Mouse (Mus musculus) neural tube, embryonic 11.5 days (tissue): ENCODE results near the gene Smg7. TPM values are rescaled to one million over a fixed set of nuclear protein-coding genes. Genes with fewer than 3 reads are reported as not detected.

Experiments used
- ATAC-seq: fragments of 200-750 bp; cut with Nextera tagmentation; 2 replicates; pipeline ENCODE4 v1.8.0; 2017; ENCODE audit warnings: moderate number of reproducible peaks, mild to moderate bottlenecking, moderate TSS enrichment, moderate library complexity; ENCODE audit not compliant: insufficient read depth, low FRiP score, low TSS enrichment
- DNase-seq: peaks from one replicate; pipeline ENCODE4 v3.0.0-alpha.2; 2015; ENCODE audit warnings: low spot score
- H3K27ac ChIP-seq: fragments of 300-500 bp; sonication (generic); 2 replicates; pipeline ENCODE4 v1.5.1; 2014; ENCODE audit warnings: low read depth, mild to moderate bottlenecking, low read length
- H3K27me3 ChIP-seq: fragments of 300-500 bp; sonication (generic); 2 replicates; pipeline ENCODE4 v1.6.1; 2014; ENCODE audit warnings: mild to moderate bottlenecking, low read length, mixed read lengths; ENCODE audit not compliant: control insufficient read depth, insufficient read depth
- H3K36me3 ChIP-seq: fragments of 300-500 bp; sonication (generic); 2 replicates; pipeline ENCODE4 v1.6.1; 2014; ENCODE audit warnings: mild to moderate bottlenecking, low read length, moderate library complexity, mixed read lengths; ENCODE audit not compliant: control insufficient read depth, insufficient read depth
- H3K4me1 ChIP-seq: fragments of 300-500 bp; sonication (generic); 2 replicates; pipeline ENCODE4 v1.6.1; 2014; ENCODE audit warnings: low read length, mixed read lengths; ENCODE audit not compliant: control insufficient read depth, insufficient read depth
- H3K4me2 ChIP-seq: fragments of 300-500 bp; sonication (generic); 2 replicates; pipeline ENCODE4 v1.6.1; 2014; ENCODE audit warnings: low read depth, mild to moderate bottlenecking, moderate library complexity
- H3K4me3 ChIP-seq: fragments of 300-500 bp; sonication (generic); 2 replicates; pipeline ENCODE4 v1.5.1; 2014; ENCODE audit warnings: low read depth, low read length
- H3K9ac ChIP-seq: fragments of 300-500 bp; sonication (generic); 2 replicates; pipeline ENCODE4 v1.6.1; 2014; ENCODE audit warnings: mild to moderate bottlenecking, low read length
- H3K9me3 ChIP-seq: fragments of 300-500 bp; sonication (generic); 2 replicates; pipeline ENCODE4 v1.6.1; 2016; ENCODE audit warnings: low read length; ENCODE audit not compliant: control insufficient read depth
- WGBS: fragments of 180-500 bp; shearing (Covaris S2); extraction: QIAGEN DNeasy Blood & Tissue Kit; methylation state at CpG from one replicate; pipeline ENCODE4 v1.1.7; 2014; 5-methylcytosine and 5-hydroxymethylcytosine counted together
- polyA plus RNA-seq: library from polyadenylated mRNA; unstranded; fragments of >200 nt; fragmentation: Nextera tagmentation; extraction: Ambion mirVana; gene quantifications from 2 replicates; pipeline ENCODE4 v1.2.1, GENCODE M21; 2014

Smg7 gene
- polyA plus RNA-seq, 1 experiment from 2014 or later, result 53.9 TPM

GRCm38 (mm10) chr1:152846856-152847255 is 55.6 kb downstream of the Smg7 start:
- Histone ChIP-seq H3K9me3 (no peaks in the 10 kb centered on the region), H3K4me2 (no peak overlapping the region), H3K9ac (no peak overlapping the region), H3K4me3 (no peak overlapping the region), H3K4me1 (no peaks in the 10 kb centered on the region), H3K27me3 (no peaks in the 10 kb centered on the region), H3K36me3 (peaks cover 20% of the 10 kb centered on the region), H3K27ac (no peak overlapping the region)
- no peak for ATAC-seq
- no peak for DNase-seq
- WGBS, result 98% methylated on average over 2 of the region's 2 CpGs

- Histone ChIP-seq H3K9ac (no peak overlapping the region), H3K4me1 (no peaks in the 10 kb centered on the region), H3K9me3 (no peaks in the 10 kb centered on the region), H3K4me2 (no peak overlapping the region), H3K27ac (no peak overlapping the region), H3K4me3 (no peak overlapping the region), H3K27me3 (no peaks in the 10 kb centered on the region), H3K36me3 (peaks cover 20% of the 10 kb centered on the region)
- no peak for ATAC-seq
- WGBS, result 80% methylated on average over 3 of the region's 3 CpGs
- no peak for DNase-seq
These were observed 57.2 kb downstream of the Smg7 start for GRCm38 (mm10) chr1:152845211-152845730.

- no peak overlapping the region for H3K9ac ChIP-seq
- H3K4me1 ChIP-seq, result no peaks in the 10 kb centered on the region
- no peak overlapping the region for H3K4me3 ChIP-seq
- no peaks in the 10 kb centered on the region for H3K27me3 ChIP-seq
- H3K36me3 ChIP-seq, result peaks cover 25% of the 10 kb centered on the region
- no peak overlapping the region for H3K27ac ChIP-seq
- DNase-seq (no peak), ATAC-seq (no peak)
- no peaks in the 10 kb centered on the region for H3K9me3 ChIP-seq
- WGBS, result 88% methylated on average over 1 of the region's 1 CpGs
- H3K4me2 ChIP-seq, result no peak overlapping the region
These were observed 57.8 kb downstream of the Smg7 start for GRCm38 (mm10) chr1:152844634-152845033.

GRCm38 (mm10) chr1:152841057-152841456 is 61.4 kb downstream of the Smg7 start:
- H3K9ac ChIP-seq, result no peak overlapping the region
- 94% methylated on average over 2 of the region's 2 CpGs for WGBS
- peaks cover 18% of the 10 kb centered on the region for H3K36me3 ChIP-seq

GRCm38 (mm10) chr1:152840343-152840742 is 62.1 kb downstream of the Smg7 start:
- DNase-seq (no peak), ATAC-seq (no peak)
- Histone ChIP-seq H3K9ac (no peak overlapping the region), H3K4me3 (no peak overlapping the region), H3K4me2 (no peak overlapping the region), H3K4me1 (no peaks in the 10 kb centered on the region), H3K9me3 (no peaks in the 10 kb centered on the region), H3K36me3 (peaks cover 14% of the 10 kb centered on the region), H3K27me3 (no peaks in the 10 kb centered on the region), H3K27ac (no peak overlapping the region)
- 95% methylated on average over 3 of the region's 3 CpGs for WGBS

More at GRCm38 (mm10) chr1:152841057-152841456, 61.4 kb downstream of the Smg7 start:
- H3K4me2 ChIP-seq, result no peak overlapping the region
- H3K27ac ChIP-seq, result no peak overlapping the region
- no peaks in the 10 kb centered on the region for H3K27me3 ChIP-seq
- DNase-seq (no peak), ATAC-seq (no peak)
- H3K9me3 ChIP-seq, result no peaks in the 10 kb centered on the region
- no peak overlapping the region for H3K4me3 ChIP-seq
- H3K4me1 ChIP-seq, result no peaks in the 10 kb centered on the region

GRCm38 (mm10) chr1:152838841-152839240 is 63.6 kb downstream of the Smg7 start:
- Histone ChIP-seq H3K4me2 (no peak overlapping the region), H3K36me3 (peaks cover 9% of the 10 kb centered on the region), H3K9me3 (no peaks in the 10 kb centered on the region), H3K4me3 (no peak overlapping the region), H3K4me1 (no peaks in the 10 kb centered on the region), H3K9ac (no peak overlapping the region), H3K27me3 (no peaks in the 10 kb centered on the region), H3K27ac (no peak overlapping the region)
- ATAC-seq (no peak), DNase-seq (no peak)
- 87% methylated on average over 12 of the region's 12 CpGs for WGBS

GRCm38 (mm10) chr1:152838026-152838702 is 64.3 kb downstream of the Smg7 start:
- no peaks in the 10 kb centered on the region for H3K9me3 ChIP-seq
- no peak for ATAC-seq
- H3K27me3 ChIP-seq, result no peaks in the 10 kb centered on the region
- peaks cover 6% of the 10 kb centered on the region for H3K36me3 ChIP-seq
- DNase-seq, result no peak
- no peak overlapping the region for H3K4me2 ChIP-seq
- H3K4me1 ChIP-seq, result no peaks in the 10 kb centered on the region
- no peak overlapping the region for H3K9ac ChIP-seq
- WGBS, result 80% methylated on average over 11 of the region's 11 CpGs
- no peak overlapping the region for H3K4me3 ChIP-seq
- H3K27ac ChIP-seq, result no peak overlapping the region

- WGBS, result 95% methylated on average over 3 of the region's 3 CpGs
- ATAC-seq, result no peak
- no peak overlapping the region for H3K4me3 ChIP-seq
- no peak for DNase-seq
- H3K4me1 ChIP-seq, result no peaks in the 10 kb centered on the region
- no peaks in the 10 kb centered on the region for H3K9me3 ChIP-seq
- H3K27ac ChIP-seq, result no peak overlapping the region
- H3K36me3 ChIP-seq, result peaks cover 5% of the 10 kb centered on the region
- H3K27me3 ChIP-seq, result no peaks in the 10 kb centered on the region
- no peak overlapping the region for H3K9ac ChIP-seq
- H3K4me2 ChIP-seq, result no peak overlapping the region
These were observed 67.4 kb downstream of the Smg7 start for GRCm38 (mm10) chr1:152835061-152835460.

- H3K9me3 ChIP-seq, result no peaks in the 10 kb centered on the region
- WGBS, result 79% methylated on average over 6 of the region's 6 CpGs
- no peak for ATAC-seq
- no peak overlapping the region for H3K4me3 ChIP-seq
- H3K9ac ChIP-seq, result no peak overlapping the region
- H3K4me1 ChIP-seq, result no peaks in the 10 kb centered on the region
- DNase-seq, result no peak
- H3K4me2 ChIP-seq, result no peak overlapping the region
- no peaks in the 10 kb centered on the region for H3K27me3 ChIP-seq
- no peak overlapping the region for H3K27ac ChIP-seq
- no peaks in the 10 kb centered on the region for H3K36me3 ChIP-seq
These were observed 70.1 kb downstream of the Smg7 start for GRCm38 (mm10) chr1:152832316-152832715.
